Mouse (Mus musculus) left cerebral cortex, postnatal 14 days (tissue): Measurements from ENCODE around the gene Plscr5. TPM values are rescaled to one million over a fixed set of nuclear protein-coding genes. Genes with fewer than 3 reads are reported as not detected.
A peak's percentile ranks its signal among the peaks of the same experiment; 100 is the strongest.
"Not testable (repeated sequence)": the region's sequence is repeated elsewhere in the genome, so short reads cannot be mapped to it uniquely, and the experiment has no call there.

Source experiments
- DNase-seq, 2 experiments: peaks; one replicate each; pipeline ENCODE4 v3.0.0; 2021 to 2022; ENCODE audit warnings: low spot score in 2 of 2, mixed read lengths in 1 of 2
- intact Hi-C: fragments of 180-260 bp; cut with DNase I; formaldehyde crosslinking; loops from one replicate; pipeline ENCODE4 v1.15.1; 2025
- long read RNA-seq, 2 experiments: library from polyadenylated mRNA; stranded (forward); transcript quantifications; one replicate each; pipeline ENCODE4 v2.0.0; 2021
- total RNA-seq, 2 experiments: library from RNA; stranded (reverse); gene quantifications; 2 replicates each; pipeline ENCODE4 v1.2.3; 2021

Plscr5 gene
- not detected for total RNA-seq
- long read RNA-seq, experiment 1, partial matches to known transcripts, result 0 of 1 reads
- long read RNA-seq, experiment 1, other reads (novel, unspliced or antisense), result 1 of 1 reads
- long read RNA-seq, experiment 2, result 0 reads

DNA sequence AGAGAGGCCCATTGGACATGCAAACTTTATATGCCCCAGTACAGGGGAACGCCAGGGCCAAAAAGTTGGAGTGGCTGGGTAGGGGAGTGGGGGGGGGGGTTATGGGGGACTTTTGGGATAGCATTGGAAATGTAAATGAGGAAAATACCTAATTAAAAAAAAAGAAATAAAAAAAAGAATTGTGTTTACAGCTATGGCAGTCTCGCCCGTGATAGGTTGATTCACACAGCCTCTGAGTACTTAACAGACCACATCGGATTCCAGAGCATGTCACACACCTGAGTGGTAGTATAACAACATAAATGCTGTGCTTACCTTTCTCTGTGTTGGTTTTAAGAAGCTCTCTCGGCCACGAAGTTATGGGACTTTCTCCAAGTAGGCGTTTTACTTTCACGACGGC, at the start of gene Plscr5:
Gene Plscr5, plus strand, starts transcription at position 301 of the 400 bp plus-strand sequence.
- DNase-seq, intact Hi-C loops: not testable (repeated sequence)

DNA sequence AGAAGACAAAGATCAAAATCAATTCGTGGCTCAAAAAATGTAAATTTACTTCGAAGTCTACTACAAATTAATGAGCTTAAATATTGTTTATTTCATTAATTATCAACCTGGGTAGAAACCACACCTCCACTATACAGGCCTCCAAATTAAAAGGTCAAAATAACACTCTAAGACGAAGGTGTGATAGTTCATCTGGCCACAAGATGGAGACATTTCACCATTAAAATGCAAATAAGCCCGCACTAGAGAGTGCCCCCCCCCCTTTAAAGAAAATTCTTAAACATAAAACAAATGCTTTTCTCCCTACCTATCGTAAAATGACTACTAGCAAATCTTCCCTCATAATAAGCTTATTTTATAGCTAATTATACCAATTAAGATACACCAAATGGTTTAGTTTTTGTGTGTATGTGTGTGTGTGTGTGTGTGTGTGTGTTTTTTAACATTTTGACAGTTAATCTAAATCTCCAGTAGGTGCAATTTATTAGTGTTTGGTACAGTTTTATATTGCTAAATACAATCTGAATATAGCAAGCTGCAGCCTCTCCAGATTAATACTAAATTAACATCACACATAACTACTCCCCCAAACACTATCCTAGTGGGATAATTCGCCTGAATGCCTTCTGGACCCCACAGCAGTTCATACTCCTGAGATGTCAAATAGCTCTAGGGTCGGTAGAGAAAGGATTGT, 45.0 kb upstream of the Plscr5 start:
- DNase-seq, result peak; percentile 16 to 23
- intact Hi-C loops, result loop anchor here (1.0 to 10.0 kb wide), 4 partner anchors 60 to 727 kb away; no protein-coding TSS in a partner anchor

DNA sequence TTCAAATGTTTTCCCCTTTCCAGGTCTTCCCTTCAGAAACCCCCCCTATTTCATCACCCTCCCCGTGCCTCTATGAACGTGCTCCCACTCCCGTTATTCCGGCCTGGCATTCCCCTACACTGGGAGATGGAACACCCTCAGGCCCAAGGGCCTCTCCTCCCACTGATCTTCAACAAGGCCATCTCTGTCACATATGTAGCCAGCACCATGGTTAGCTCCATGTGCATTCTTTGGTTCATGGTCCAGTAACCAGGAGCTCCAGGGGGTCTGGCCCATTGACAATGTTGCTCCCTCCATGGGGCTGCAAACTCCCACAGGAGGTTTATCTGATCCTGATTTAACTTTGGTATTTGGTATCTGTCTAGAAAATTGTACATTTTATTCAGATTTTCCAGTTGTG, 30.5 kb upstream of the Plscr5 start:
- intact Hi-C loops, result no loop called here
- DNase-seq, result no peak

DNA sequence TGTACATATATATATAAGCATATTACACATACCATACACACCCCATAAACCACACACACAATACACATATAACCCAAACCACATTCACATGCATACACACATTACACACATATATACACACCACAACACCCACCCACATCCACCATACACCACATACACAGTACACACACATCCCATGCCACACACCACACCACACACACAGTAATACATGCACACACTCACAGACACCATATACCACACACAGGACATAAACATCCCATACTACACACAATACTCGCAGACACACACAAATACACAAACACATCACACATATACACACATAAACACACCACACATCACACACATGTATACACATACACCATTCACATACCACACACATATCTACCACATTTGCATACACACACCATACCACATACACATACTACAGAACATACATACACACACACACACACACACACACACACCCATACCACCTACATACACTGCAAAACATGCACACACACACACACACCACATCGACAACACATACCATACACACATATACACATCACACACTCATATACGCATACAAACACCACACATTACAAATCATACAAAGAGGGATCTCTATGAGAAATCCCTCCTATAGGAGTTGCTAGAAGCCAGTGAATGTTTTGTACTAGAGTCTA, 19.3 kb upstream of the Plscr5 start:
- intact Hi-C loops, result no loop called here
- DNase-seq, result no peak

- intact Hi-C loops, result no loop called here
- peak; percentile 55 to 69 for DNase-seq
Measured at GRCm38 (mm10) chr9:92174176-92175075, 18.3 kb upstream of the Plscr5 start.

DNA sequence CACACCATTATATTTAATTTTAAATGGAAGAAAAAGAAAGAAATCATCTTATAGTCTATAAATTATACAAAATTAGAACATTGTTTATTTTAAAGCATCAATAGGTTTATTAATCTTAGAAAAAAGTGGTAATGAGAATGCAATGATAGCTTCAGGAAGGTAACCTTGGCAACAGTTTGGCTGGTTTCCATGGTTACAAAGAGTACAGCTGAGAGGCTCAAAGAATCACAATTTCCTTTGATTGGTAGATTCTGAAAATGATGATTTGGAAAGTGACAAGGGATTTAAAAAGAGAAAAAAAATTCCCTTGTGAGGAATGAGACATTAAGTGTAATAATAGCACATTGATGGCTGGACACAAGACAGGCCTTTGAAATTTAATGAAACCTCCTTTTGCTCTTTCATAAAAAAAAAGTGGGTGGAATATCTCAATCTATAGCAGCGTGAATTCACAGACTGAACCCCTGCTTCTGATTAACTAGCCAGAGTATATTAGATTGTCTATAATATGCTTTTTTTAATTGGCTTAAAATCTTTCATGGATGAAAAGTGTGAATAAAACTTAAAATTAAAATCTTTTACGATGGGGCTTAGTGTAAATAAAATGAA, 13.8 kb upstream of the Plscr5 start:
- DNase-seq, result peak; percentile 44 to 51

DNA sequence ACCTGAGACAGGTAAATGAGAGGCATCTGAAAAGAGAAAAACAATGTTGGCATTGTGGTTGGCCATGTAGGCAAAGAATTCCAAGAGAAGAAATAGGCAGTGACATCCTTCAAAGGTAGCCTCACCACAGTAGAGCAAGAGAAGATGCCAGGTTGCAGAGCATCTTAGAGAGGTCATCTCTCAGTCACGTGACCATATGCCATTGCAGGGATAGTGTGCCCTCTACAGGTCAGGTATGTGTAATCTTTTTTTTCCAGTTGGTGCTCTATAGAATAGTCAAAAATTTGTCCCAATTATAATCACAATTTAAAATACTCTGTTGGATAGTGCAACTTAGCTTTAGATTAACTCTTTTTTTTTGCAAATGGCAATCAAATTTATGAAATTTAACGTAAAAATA, 1.4 kb upstream of the Plscr5 start:
- intact Hi-C loops, result no loop called here
- no peak for DNase-seq

More for the DNA sequence above, 13.8 kb upstream of the Plscr5 start:
- intact Hi-C loops, result no loop called here

GRCm38 (mm10) chr9:92198408-92198807, 5.7 kb downstream of the Plscr5 start:
- DNase-seq, result no peak
- intact Hi-C loops, result no loop called here

- DNase-seq, result no peak
- intact Hi-C loops, result no loop called here
Measured at GRCm38 (mm10) chr9:92199564-92199963, 6.8 kb downstream of the Plscr5 start.

- intact Hi-C loops, result no loop called here
- no peak for DNase-seq
Measured at GRCm38 (mm10) chr9:92204397-92204796, 11.7 kb downstream of the Plscr5 start.

DNA sequence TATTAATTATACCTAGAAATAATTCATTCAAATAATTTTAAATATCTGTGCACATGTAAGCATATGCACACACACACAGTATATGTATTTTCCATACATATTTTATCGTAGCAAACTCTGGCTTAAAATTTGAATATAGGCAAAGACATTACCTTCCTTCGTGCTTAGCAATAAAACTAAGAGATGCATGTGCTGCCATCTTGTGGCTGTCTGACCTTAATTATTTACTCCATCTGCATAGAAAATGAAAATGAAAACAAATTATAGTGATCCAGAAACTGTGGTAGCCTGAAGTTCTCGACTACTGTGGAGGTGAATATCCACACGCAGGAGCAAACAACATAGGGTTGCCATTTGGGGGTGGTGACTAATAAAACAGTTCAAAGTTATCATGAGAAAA, 14.6 kb downstream of the Plscr5 start:
- peak; percentile 47 to 77 for DNase-seq
- intact Hi-C loops, result loop anchor here (1.0 kb wide), 1 partner anchor 60 kb away; no protein-coding TSS in a partner anchor

DNA sequence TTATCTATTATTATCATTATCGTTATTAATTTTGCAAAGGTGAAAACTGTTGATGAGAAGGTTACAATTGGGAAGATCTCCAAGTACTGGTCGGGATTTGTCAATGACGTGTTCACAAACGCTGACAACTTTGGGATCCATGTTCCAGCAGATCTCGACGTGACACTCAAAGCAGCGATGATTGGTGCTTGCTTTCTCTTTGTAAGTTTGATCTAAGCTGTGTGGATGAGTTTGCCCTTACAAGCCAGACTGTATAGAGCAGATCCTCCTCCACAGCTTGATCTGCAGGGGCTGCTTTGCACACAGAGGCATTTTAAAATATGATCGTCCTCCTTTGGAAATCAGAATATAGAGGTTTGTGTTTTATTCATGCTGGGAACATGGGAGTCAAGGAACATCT, 15.0 kb downstream of the Plscr5 start:
- intact Hi-C loops, result loop anchor here (1.0 kb wide), 1 partner anchor 60 kb away; no protein-coding TSS in a partner anchor
- DNase-seq, result no peak

GRCm38 (mm10) chr9:92209850-92210249, 17.1 kb downstream of the Plscr5 start:
- DNase-seq, result no peak
- intact Hi-C loops, result no loop called here

- intact Hi-C loops, result no loop called here
- DNase-seq, result no peak
Measured at GRCm38 (mm10) chr9:92210386-92210967, 17.7 kb downstream of the Plscr5 start.

- no peak for DNase-seq
- intact Hi-C loops, result no loop called here
Measured at GRCm38 (mm10) chr9:92211048-92211447, 18.3 kb downstream of the Plscr5 start.

DNA sequence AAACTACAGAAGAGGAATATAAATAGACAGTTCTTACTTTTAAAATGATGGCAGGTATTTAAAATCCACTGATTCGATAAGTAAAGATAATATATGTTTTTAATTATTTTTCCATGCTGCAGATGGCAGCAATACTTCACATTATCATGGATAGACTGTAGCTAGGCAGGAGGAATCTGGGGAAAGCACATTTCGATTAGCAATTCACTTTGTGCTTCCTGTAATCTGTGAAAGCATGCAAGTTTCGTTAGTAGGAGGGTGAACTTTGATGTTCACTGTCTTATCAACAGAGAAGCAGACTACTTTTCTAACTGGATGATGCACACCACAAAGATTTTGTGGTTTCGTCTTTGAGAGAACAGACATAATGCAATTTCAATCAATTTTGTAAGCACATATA, 24.7 kb downstream of the Plscr5 start:
- intact Hi-C loops, result loop anchor here (2.0 to 5.0 kb wide), 2 partner anchors 393 to 660 kb away; no protein-coding TSS in a partner anchor
- peak; percentile 15 to 18 for DNase-seq

DNA sequence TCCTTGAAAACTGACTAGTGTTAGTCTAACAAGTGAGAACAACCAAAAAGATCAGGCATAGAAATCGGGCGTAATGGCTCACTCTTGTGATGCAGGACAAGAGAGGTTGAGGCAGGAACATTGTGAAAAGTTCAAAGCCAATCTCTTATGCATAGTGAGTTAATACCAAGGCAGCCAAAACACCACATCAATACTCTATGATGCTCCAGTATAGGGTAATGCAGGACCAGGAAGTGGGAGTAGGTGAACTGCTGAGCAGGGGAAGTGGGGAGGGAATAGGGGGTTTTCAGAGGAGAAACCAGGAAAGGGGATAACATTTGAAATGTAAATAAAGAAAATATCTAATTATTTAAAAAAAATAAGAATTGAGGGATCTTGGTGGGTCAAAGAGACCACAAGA, 25.2 kb downstream of the Plscr5 start:
- DNase-seq, result no peak
- intact Hi-C loops, result loop anchor here (2.0 to 5.0 kb wide), 2 partner anchors 393 to 659 kb away; no protein-coding TSS in a partner anchor

DNA sequence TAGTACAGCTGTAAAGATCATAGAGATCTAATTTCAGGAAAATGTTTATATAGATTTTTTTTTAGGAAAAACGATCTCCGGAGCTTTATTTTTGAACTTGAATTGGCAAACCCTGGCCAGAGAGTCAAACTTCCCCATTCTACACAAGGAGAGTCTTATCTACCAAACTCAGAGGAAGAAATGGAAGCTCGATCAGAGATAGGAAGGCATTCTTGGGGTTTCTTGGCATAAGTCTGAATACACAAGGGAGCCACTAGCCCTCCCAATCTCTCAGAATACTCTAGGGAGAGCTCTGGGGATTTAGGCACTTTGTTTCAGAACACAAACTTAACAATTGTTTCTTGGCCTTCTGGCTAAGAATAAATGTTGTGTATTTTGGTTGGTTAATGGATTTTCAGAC, 27.4 kb downstream of the Plscr5 start:
- DNase-seq, result no peak
- intact Hi-C loops, result no loop called here

DNA sequence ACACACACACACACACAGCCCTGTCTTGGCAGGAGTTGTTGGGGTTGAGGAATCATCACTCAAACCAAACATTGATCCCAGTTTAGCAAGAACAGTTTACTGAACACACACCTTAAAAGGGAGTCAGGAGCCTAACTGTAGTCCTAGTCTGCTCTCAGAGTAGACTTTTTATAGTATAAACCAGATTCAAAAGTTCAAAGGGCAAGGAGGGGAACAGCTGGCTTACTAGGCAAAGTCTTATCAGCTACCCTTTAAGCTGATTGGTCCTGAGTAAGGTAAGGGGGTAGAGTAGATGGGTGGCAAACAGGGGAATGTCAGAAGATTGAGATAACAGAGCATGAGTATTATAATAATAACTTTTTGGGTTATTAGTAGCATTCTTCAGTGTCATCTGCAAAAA, 28.7 kb downstream of the Plscr5 start:
- intact Hi-C loops, result no loop called here
- no peak for DNase-seq
